Mouse (Mus musculus) effector memory CD4-positive, alpha-beta T cell, adult 5 months (primary cell): ENCODE results near the gene Ccdc148. TPM values are rescaled to one million over a fixed set of nuclear protein-coding genes. Genes with fewer than 3 reads are reported as not detected.

Experiments
- polyA plus RNA-seq: library from polyadenylated mRNA; unstranded; fragments of 100-300 nt; shearing (Covaris generic); gene quantifications from one replicate; pipeline ENCODE4 v1.2.1, GENCODE M21; 2017

Gene Ccdc148
- polyA plus RNA-seq, result 0.62 TPM

GRCm38 (mm10) chr2:59160605-59160963, at the start of gene Ccdc148, which contains the start of gene Pkp4:
Ccdc148 (minus strand) TSS chr2:59160683.
Pkp4 (plus strand) TSS chr2:59160850.

GRCm38 (mm10) chr2:58859134-58859533, 301.3 kb downstream of the Ccdc148 start, which contains the start of gene Gm11099:
Gm11099 (plus strand) TSS chr2:58859434.

Other genes starting within 250 kb of the Ccdc148 start
- 57.0 TPM for gene Pkp4, start 167 bp upstream of the Ccdc148 start, polyA plus RNA-seq